Mouse (Mus musculus): ENCODE results near the gene Ndufs7. TPM values are rescaled to one million over a fixed set of nuclear protein-coding genes. Genes with fewer than 3 reads are reported as not detected.

The Ndufs7 gene
- total RNA-seq, 2 experiments from 2014 or later = 294 to 370 TPM

Small RNA genes lying within 50 kb of the gene (microRNA-seq; reads per million reads assigned to microRNA genes)
- 0 to 0.47 reads per million in 2 experiments for gene Mir6911 (ENCODE audit: borderline number of aligned reads in 2 of 2)

Other genes starting within 250 kb of the Ndufs7 start
- gene Arhgap45, start 232.5 kb upstream of the Ndufs7 start, total RNA-seq (2021) = 1 to 10 TPM; 5.5 to 7.3 TPM
- 10 to 100 TPM; 86.3 to 94.3 TPM for gene Polr2e, start 209.3 kb upstream of the Ndufs7 start, total RNA-seq (2021)
- gene Gpx4, start 202.0 kb upstream of the Ndufs7 start, total RNA-seq (2021) = 1,000 to 10,000 TPM; 1,091 to 1,886 TPM
- 10 to 100 TPM; 31.0 to 41.4 TPM for gene Sbno2, start 143.6 kb upstream of the Ndufs7 start, total RNA-seq (2021)
- gene Stk11, start 133.3 kb upstream of the Ndufs7 start, total RNA-seq (2021) = 100 to 1,000 TPM; 154 to 158 TPM
- 1,000 to 10,000 TPM in 1 of 2 experiments, 100 to 1,000 TPM in 1; 593 to 1,133 TPM for gene Atp5d, start 110.5 kb upstream of the Ndufs7 start, total RNA-seq (2021)
- gene Cbarp, start 108.3 kb upstream of the Ndufs7 start, total RNA-seq (2021) = 100 to 1,000 TPM; 129 to 266 TPM
- gene Midn, start 100.8 kb upstream of the Ndufs7 start, total RNA-seq (2021) = 10 to 100 TPM; 64.8 to 82.0 TPM
- gene Cirbp, start 83.1 kb upstream of the Ndufs7 start, total RNA-seq (2021) = 10 to 100 TPM; 34.7 to 46.3 TPM
- 10 to 100 TPM; 14.7 to 16.6 TPM for gene 1600002K03Rik, start 76.2 kb upstream of the Ndufs7 start, total RNA-seq (2021)
- 1 to 10 TPM; 1.3 to 2.1 TPM for gene Efna2, start 69.6 kb upstream of the Ndufs7 start, total RNA-seq (2021)
- gene Mum1, start 22.7 kb upstream of the Ndufs7 start, total RNA-seq (2021) = 10 to 100 TPM; 17.4 to 18.4 TPM
- 100 to 1,000 TPM; 146 to 236 TPM for gene Gamt, start 11.9 kb downstream of the Ndufs7 start, total RNA-seq (2021)
- gene Dazap1, start 12.4 kb downstream of the Ndufs7 start, total RNA-seq (2021) = 100 to 1,000 TPM in 1 of 2 experiments, 10 to 100 TPM in 1; 90.2 to 100 TPM
- 1,000 to 10,000 TPM; 1,162 to 1,195 TPM for gene Rps15, start 43.3 kb downstream of the Ndufs7 start, total RNA-seq (2021)
- gene Apc2, start 46.9 kb downstream of the Ndufs7 start, total RNA-seq (2021) = 1 to 10 TPM; 1.8 to 2.0 TPM
- gene 2310011J03Rik, start 71.4 kb downstream of the Ndufs7 start, total RNA-seq (2021) = 10 to 100 TPM; 25.0 to 28.9 TPM
- 1 to 10 TPM; 1.6 to 3.1 TPM for gene Pcsk4, start 80.4 kb downstream of the Ndufs7 start, total RNA-seq (2021)
- gene Reep6, start 80.8 kb downstream of the Ndufs7 start, total RNA-seq (2021) = 10 to 100 TPM; 10.2 to 20.8 TPM
- 10 to 100 TPM in 1 of 2 experiments, 1 to 10 TPM in 1; 5.1 to 11.5 TPM for gene Adamtsl5, start 99.3 kb downstream of the Ndufs7 start, total RNA-seq (2021)
- gene Plk5, start 107.3 kb downstream of the Ndufs7 start, total RNA-seq (2021) = under 1 TPM; 0.19 to 0.27 TPM
- 10 to 100 TPM; 16.6 to 18.0 TPM for gene Mex3d, start 138.5 kb downstream of the Ndufs7 start, total RNA-seq (2021)
- 100 to 1,000 TPM; 137 to 157 TPM for gene Mbd3, start 150.4 kb downstream of the Ndufs7 start, total RNA-seq (2021)
- 1,000 to 10,000 TPM in 1 of 2 experiments, 100 to 1,000 TPM in 1; 797 to 1,071 TPM for gene Uqcr11, start 157.7 kb downstream of the Ndufs7 start, total RNA-seq (2021)
- 10 to 100 TPM; 32.9 to 44.2 TPM for gene Tcf3, start 184.5 kb downstream of the Ndufs7 start, total RNA-seq (2021)
- gene Onecut3, start 245.7 kb downstream of the Ndufs7 start, total RNA-seq (2021) = not detected